Mouse (Mus musculus) T-helper 1 cell (primary cell): Measurements from ENCODE around the gene Pnmal1.

Experiments
- in situ Hi-C: fragments of 300-600 bp; cut with MboI, MseI; formaldehyde crosslinking; loops from one replicate; pipeline ENCODE4 v1.15.1; 2025; ENCODE audit warnings: high pct_unique_total_duplicates

Gene Pnmal1

DNA sequence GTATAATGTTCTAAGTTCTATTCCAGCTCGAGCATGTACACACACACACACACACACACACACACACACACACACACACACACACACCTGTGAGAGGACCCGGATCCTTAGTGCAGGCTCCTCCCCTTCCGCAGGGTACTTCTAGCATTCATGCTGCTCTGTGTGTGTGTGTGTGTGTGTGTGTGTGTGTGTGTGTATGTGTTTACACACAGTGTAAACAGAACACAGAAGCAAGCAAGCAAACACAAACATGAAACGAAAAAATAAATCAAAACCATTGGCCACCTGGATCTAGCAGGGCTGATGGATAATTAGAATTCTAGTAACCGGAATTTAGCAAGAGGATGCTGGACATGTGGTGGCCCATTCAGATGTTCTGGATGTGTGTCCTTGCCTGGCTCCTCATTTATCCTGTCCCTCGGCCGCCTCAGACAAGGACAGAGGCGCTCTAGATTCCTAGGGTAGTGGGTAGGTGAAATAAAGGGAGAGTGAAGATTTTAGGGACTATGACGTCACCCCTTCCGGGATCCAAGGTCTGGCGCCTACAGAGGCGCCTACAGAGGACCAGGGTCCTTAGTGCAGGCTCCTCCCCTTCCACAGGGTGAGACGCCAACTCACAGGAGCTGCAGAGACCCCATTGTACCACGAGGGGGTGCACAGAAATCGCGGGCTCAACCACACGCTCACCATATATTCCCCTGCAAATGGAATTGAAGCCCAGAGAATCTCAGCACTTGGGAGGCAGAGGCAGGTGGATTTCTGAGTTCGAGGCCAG lies 8.4 kb upstream of the Pnmal1 start:
- in situ Hi-C loops: loop anchor here (5.0 kb wide), 2 partner anchors 46 to 106 kb away; no protein-coding TSS in a partner anchor

DNA sequence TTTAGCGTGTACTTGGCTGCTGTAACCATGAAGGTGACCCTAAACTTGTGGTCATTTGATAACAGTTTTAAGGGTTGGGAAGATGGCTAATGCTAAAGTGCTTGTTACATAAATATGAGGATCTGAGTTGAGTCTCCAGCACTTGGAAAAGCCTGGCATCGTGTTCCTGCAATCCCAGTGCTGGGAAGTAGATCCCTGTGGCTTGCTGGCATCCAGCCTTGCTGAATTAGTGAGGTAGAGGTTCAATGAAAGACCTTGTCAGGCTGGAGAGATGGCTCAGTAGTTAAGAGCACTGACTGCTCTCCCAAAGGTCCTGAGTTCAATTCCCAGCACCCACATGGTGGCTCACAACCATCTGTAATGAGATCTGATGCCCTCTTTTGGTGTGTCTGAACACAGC lies 5.7 kb upstream of the Pnmal1 start:
- in situ Hi-C loops: loop anchor here (5.0 kb wide), 2 partner anchors 44 to 104 kb away; no protein-coding TSS in a partner anchor

- in situ Hi-C loops: no loop called here
Measured at GRCm38 (mm10) chr7:16955712-16956111, 3.8 kb upstream of the Pnmal1 start.

- in situ Hi-C loops: no loop called here
Measured at GRCm38 (mm10) chr7:16956410-16957265, 2.8 kb upstream of the Pnmal1 start.

GRCm38 (mm10) chr7:16961678-16962077 lies 2.2 kb downstream of the Pnmal1 start:
- in situ Hi-C loops: no loop called here

DNA sequence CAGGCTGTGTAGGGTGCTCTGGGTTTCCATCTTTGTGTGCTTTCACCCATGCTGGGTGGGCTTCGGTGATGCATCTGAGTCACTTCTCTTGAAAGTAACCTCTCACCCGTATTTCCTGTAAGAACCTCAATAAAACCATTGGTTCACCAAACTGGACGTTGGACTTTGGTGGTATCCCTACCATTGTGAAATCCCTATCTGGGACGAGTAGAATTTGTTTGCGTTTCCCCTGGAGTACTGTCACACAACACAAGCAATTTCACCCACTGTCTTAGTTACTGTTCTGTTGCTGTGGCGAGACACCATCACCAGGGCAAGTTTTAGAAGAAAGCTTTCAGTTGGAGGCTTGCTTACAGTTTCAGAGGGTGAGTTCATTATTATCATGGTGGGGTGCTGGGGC lies 8.9 kb downstream of the Pnmal1 start:
- in situ Hi-C loops: no loop called here

DNA sequence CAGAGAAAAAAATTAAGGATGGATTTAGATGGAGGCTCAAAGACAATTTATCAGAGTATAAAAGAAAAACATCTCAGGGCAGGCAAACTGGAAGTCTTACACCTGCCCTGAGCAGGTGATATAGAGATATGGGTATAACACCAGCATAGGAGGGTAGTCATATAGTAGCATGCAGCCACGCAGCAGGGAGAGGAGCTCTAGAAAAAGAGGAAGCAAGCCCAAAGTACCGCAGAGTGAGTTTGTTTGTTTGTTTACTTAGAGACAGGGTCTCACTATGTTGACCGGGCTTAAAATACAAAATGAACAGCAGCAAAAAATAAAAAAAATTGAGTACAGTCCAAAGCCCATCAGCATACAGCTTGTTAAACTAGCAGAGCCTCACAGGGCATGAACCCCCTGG lies 11.7 kb downstream of the Pnmal1 start:
- in situ Hi-C loops: no loop called here

- in situ Hi-C loops: no loop called here
Measured at GRCm38 (mm10) chr7:16974018-16974417, 14.5 kb downstream of the Pnmal1 start.

DNA sequence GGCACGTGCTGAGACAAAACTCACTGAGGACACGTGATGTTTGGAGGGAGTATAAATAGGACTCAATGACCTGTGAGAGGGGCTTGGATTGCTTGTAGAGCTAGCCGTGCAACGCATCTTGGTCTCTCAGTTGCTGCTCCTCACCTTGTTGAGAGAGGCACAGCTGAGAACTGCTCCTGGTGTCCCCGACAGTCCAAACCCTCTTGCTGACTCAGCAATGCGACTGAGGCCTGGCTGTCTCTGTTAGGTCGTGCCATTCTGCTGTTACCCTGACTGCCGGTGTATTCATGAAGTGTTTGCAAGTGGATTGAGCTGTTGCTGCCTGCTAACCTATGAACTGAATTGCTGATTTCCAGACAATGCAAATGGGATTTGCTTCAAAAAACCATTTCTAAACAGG lies 16.8 kb downstream of the Pnmal1 start:
- in situ Hi-C loops: no loop called here

DNA sequence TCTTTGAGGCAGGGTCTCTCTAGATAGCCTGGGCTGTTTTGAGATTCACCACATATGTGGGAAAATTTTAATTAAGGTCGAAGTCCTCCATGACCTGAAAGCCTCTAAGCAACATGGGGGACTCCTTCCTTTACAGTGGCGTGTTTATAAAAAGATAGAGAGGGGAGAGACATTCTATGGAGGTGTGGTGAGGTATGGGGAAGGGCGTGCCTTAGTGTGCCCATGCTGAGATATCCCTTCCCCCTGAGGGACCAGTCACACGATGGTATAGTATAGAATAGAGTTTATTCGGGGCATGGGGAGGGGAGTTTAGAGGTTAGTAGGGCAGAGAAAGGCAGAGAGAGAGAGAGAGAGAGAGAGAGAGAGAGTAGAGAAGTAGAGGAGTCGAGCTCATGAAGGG lies 18.7 kb downstream of the Pnmal1 start:
- in situ Hi-C loops: no loop called here

GRCm38 (mm10) chr7:16978593-16978992 lies 19.1 kb downstream of the Pnmal1 start:
- in situ Hi-C loops: no loop called here

- in situ Hi-C loops: no loop called here
Measured at GRCm38 (mm10) chr7:16980348-16980747, 20.9 kb downstream of the Pnmal1 start.

DNA sequence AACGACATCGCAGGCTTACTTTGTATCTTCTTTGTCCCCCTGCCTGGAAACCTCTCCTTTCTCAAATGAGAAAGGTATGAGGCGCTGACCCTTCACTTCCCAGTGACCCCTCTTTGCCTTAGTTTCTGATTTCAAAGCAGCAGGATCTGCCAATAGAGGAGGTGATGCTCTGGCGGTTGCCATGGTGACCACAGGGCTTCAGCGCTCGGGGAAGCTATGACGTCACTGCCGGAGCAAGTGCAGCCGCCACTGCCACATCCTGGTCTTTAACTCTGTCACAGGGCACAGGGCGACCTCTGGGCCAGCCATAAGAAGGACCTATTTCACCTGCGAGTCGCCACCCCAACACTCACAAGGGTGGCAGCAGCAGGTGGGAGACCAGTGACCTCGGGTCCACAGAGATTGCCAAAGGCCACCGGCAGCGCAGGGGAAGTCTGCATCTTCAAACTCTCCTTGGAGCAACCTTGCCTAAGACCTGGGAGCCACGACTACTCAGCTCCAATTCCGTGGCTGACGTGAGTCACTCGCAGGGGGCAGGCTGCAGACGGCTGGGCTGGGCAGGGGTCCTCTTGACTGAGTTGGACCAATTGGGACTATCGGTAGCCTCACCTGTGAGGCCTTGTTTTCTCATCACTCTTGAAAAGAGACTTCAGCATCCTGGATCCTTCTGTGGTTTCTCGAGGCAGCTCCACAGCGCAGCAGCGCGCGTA lies 23.5 kb downstream of the Pnmal1 start, which contains the start of gene Gm42372:
TSS of gene Gm42372 (plus strand) at position 228 of the 710 bp plus-strand sequence.
- in situ Hi-C loops: no loop called here

DNA sequence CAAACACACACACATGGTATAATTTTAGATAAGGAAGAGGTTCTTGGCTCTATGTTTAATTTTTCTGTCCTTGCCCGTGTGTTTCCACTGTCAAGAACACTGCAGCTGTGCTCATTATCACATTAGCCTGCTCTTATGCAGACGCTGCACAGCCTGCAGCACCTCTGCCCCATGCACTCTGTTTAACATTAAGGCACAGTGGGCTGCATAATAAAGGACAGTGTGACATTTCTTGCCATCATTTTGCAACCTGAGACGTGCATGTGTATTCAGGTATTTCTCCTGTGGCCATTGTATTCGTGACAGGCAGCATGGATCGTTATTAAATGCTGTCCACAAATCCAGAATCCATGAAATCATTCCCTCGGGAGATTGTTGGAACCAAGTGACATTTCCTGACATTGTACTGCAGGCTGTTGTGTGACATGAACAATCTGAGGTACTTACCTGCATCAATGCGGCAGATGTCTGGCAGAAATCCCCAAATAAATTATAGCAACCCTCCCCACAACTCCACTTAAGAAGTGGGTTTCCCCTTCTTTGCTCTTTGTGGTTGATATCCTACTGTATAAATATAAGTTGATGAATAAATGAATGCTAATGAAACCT lies 28.2 kb downstream of the Pnmal1 start:
- in situ Hi-C loops: no loop called here

GRCm38 (mm10) chr7:16988405-16988804 lies 28.9 kb downstream of the Pnmal1 start:
- in situ Hi-C loops: no loop called here

DNA sequence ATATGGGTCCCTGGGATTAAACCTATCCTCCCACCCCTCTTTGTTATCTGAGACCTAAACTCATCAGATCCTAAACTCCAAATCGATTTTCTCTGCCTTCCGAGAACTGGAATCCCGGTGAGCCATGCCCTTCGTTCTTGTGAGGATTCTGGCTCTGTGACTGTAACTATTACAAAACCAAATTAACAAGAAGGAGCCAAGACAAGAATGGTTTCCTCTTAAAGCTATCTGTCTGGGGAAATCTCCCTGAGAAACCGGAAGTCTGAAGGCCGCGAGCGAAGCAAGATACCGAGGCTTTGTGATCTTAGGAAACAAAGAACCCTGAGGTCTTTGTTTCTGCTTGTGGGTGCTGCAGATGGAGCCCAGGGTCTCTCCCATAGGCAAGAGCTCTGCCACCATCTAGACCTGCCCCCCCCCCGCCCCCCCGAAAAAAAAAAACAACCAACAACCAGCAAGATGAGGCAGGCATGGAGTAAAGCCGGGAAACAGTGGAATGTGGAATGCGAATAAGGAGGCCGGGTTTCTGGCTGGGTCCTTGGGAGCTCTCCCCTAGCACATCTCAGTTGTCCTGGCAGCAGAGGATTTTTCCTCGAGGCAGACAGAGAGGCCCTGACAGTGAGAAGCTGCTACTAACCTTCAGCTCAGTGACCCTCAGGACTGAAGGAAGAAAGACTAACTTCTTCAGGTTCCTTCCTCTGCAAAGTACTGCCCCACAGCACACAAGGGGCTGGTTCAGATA lies 30.7 kb downstream of the Pnmal1 start:
- in situ Hi-C loops: no loop called here

GRCm38 (mm10) chr7:16991681-16992450 lies 32.4 kb downstream of the Pnmal1 start:
- in situ Hi-C loops: no loop called here

DNA sequence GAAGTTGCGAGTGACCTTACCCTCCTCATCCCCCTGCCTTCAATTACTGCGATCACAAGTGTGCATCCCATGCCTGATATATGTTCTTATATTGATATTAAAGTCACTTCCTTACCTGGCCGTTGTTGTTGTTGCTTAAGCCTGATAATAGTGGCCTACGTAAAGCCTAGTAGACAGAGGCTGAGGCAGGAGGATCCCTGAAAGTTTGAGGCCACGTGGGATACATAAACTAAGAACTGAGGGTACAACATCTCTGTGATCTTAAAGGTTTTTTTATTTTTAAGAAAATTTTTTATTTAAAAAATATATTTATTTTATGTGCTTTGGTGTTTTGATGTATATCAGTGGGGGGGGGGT lies 33.0 kb downstream of the Pnmal1 start, which contains the start of gene Ccdc8:
TSS of gene Ccdc8 (plus strand) at position 258 of the 357 bp plus-strand sequence.
- in situ Hi-C loops: no loop called here

DNA sequence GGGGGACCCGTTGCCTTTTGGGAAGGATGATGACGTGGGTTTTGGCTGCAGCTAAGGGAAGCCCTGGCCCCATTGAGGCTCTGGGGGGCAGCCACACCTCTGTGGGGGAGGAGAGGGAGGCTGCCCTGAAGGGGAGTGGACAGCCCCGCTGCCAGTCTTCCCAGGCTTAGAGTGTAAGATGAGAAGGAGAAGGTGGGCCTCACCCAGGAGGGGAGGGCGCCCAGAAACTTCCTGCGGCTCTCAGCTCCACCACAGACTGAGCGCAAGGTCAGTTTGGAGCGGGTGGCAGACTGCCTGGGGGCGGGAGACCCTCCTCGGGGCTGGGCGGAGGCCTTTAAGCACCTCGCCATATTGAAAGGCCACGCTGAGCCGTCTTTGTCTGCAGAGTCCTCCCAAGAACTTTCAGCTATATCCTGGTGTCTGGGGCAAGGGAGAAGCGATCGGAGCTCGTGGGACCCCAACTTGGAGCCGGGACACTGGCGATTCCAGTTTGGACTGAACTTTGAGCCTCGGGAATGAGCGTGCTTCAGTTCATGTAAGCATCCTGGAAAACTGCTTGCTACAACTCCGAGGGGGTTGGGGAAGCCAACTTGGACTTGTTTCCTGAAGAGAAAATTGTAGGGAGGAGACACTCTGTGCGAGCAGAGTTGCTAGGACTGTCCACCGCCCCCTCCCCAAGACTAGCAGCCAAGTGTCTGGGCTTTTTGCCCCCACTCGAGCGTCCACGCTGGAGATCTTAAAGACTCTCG lies 34.3 kb downstream of the Pnmal1 start:
- in situ Hi-C loops: no loop called here
